Mouse (Mus musculus): ENCODE results near the gene Wnt8b.

The Wnt8b gene

GRCm38 (mm10) chr19:44562652-44563206, 69.5 kb downstream of the Wnt8b start, which contains the start of gene Hif1an:
TSS of gene Hif1an (plus strand) at chr19:44562850.
- DNase-seq (ENCODE audit: low spot score), result peak; percentile 93

All from yolk sac, embryonic 10.5 days (tissue).